Mouse (Mus musculus) MEL (cell line): Measurements from ENCODE around the gene Olfr49. TPM values are rescaled to one million over a fixed set of nuclear protein-coding genes. Genes with fewer than 3 reads are reported as not detected.
"Not testable (repeated sequence)": the region's sequence is repeated elsewhere in the genome, so short reads cannot be mapped to it uniquely, and the experiment has no call there.

Experiments
- DNase-seq: peaks from one replicate; pipeline ENCODE4 v3.0.0; 2011; ENCODE audit warnings: low read depth, low spot score
- H3K27ac ChIP-seq: 2 replicates; pipeline ENCODE4 v1.5.1; 2012; ENCODE audit warnings: low read depth, mild to moderate bottlenecking, control low read depth, low read length, moderate library complexity; ENCODE audit not compliant: control insufficient read depth
- H3K27me3 ChIP-seq, 2 experiments: fragments of 150-350 bp in 1 of 2; sonication (generic) in 1 of 2; 2 replicates each; pipeline ENCODE4 v1.6.1; 2012; ENCODE audit warnings: low read length in 2 of 2, mild to moderate bottlenecking in 2 of 2, improper control_type of control experiment in 1 of 2, moderate library complexity in 1 of 2; ENCODE audit not compliant: insufficient read depth in 2 of 2, control insufficient read depth in 1 of 2
- H3K36me3 ChIP-seq, 2 experiments: 2 replicates each; pipeline ENCODE4 v1.6.1; 2012 to 2014; ENCODE audit warnings: low read length in 2 of 2, improper control_type of control experiment in 1 of 2, inconsistent platforms in 1 of 2, mild to moderate bottlenecking in 1 of 2; ENCODE audit not compliant: insufficient read depth in 2 of 2, control insufficient read depth in 1 of 2
- H3K4me1 ChIP-seq, 2 experiments: fragments of 150-350 bp in 1 of 2; sonication (generic) in 1 of 2; 2 replicates each; pipeline ENCODE4 v1.6.1; 2012; ENCODE audit warnings: low read length in 2 of 2, improper control_type of control experiment in 1 of 2, mild to moderate bottlenecking in 1 of 2; ENCODE audit not compliant: insufficient read depth in 2 of 2, control insufficient read depth in 1 of 2
- H3K4me3 ChIP-seq, 2 experiments: fragments of 150-350 bp in 1 of 2; sonication (generic) in 1 of 2; 2 replicates each; pipeline ENCODE4 v1.5.1; 2012; ENCODE audit warnings: low read depth in 2 of 2, low read length in 2 of 2, mild to moderate bottlenecking in 2 of 2, moderate library complexity in 2 of 2, control low read depth in 1 of 2, improper control_type of control experiment in 1 of 2; ENCODE audit not compliant: control insufficient read depth in 1 of 2, insufficient read depth in 1 of 2
- H3K79me2 ChIP-seq: 2 replicates; pipeline ENCODE4 v1.6.1; 2012; ENCODE audit warnings: mild to moderate bottlenecking, low read length, moderate library complexity; ENCODE audit not compliant: control insufficient read depth, poor library complexity, insufficient read depth
- H3K9ac ChIP-seq: 2 replicates; pipeline ENCODE4 v1.6.1; 2012; ENCODE audit warnings: low read depth, mild to moderate bottlenecking, control low read depth, low read length, moderate library complexity; ENCODE audit not compliant: control insufficient read depth, poor library complexity, severe bottlenecking
- H3K9me3 ChIP-seq: fragments of 150-350 bp; sonication (generic); replicated peaks from 2 replicates; pipeline ENCODE4 v1.6.1; 2012; ENCODE audit warnings: mild to moderate bottlenecking, low read length, improper control_type of control experiment, moderate library complexity; ENCODE audit not compliant: insufficient read depth
- CHD1 ChIP-seq: IDR thresholded peaks from 2 replicates; pipeline ENCODE4 v1.6.1; 2012; ENCODE audit warnings: low read depth, mild to moderate bottlenecking, inconsistent platforms, low read length, improper control_type of control experiment
- CHD2 ChIP-seq: IDR thresholded peaks from 2 replicates; pipeline ENCODE4 v1.6.1; 2011; ENCODE audit warnings: low read length, improper control_type of control experiment
- E2F4 ChIP-seq: IDR thresholded peaks from 2 replicates; pipeline ENCODE4 v1.6.1; 2011; ENCODE audit warnings: low read depth, low read length, improper control_type of control experiment, borderline replicate concordance
- JUND ChIP-seq: IDR thresholded peaks from 2 replicates; pipeline ENCODE4 v1.6.1; 2011; ENCODE audit warnings: low read depth, mild to moderate bottlenecking, improper control_type of control experiment, low read length
- MEF2A ChIP-seq: IDR thresholded peaks from 2 replicates; pipeline ENCODE4 v1.6.1; 2014; ENCODE audit warnings: low read depth, mild to moderate bottlenecking, inconsistent platforms, low read length, improper control_type of control experiment; ENCODE audit not compliant: poor library complexity, insufficient replicate concordance, severe bottlenecking; ENCODE audit errors: extremely low read depth
- MXI1 ChIP-seq: IDR thresholded peaks from 2 replicates; pipeline ENCODE4 v1.6.1; 2011; ENCODE audit warnings: mild to moderate bottlenecking, low read depth, low read length, improper control_type of control experiment
- MYB ChIP-seq: IDR thresholded peaks from 2 replicates; pipeline ENCODE4 v1.6.1; 2011; ENCODE audit warnings: mild to moderate bottlenecking, low read depth, low read length, improper control_type of control experiment
- MYC ChIP-seq: IDR thresholded peaks from 2 replicates; pipeline ENCODE4 v1.6.1; 2011; ENCODE audit warnings: low read depth, mild to moderate bottlenecking, low read length, improper control_type of control experiment, moderate library complexity
- NELFE ChIP-seq: IDR thresholded peaks from 2 replicates; pipeline ENCODE4 v1.6.1; 2011; ENCODE audit warnings: low read depth, low read length, improper control_type of control experiment
- NRF1 ChIP-seq: IDR thresholded peaks from 2 replicates; pipeline ENCODE4 v1.6.1; 2014; ENCODE audit warnings: low read depth, mild to moderate bottlenecking, inconsistent platforms, low read length, improper control_type of control experiment, moderate library complexity; ENCODE audit not compliant: poor library complexity, insufficient read depth, severe bottlenecking
- POLR2A ChIP-seq, 2 experiments: IDR thresholded peaks; 2 replicates each; pipeline ENCODE4 v1.6.1; 2011 to 2012; ENCODE audit warnings: low read length in 2 of 2, mild to moderate bottlenecking in 2 of 2, control low read depth in 1 of 2, improper control_type of control experiment in 1 of 2, low read depth in 1 of 2, moderate library complexity in 1 of 2; ENCODE audit not compliant: control insufficient read depth in 1 of 2, insufficient read depth in 1 of 2, poor library complexity in 1 of 2
- RAD21 ChIP-seq: IDR thresholded peaks from 2 replicates; pipeline ENCODE4 v1.6.1; 2011; ENCODE audit warnings: mild to moderate bottlenecking, low read depth, low read length, improper control_type of control experiment
- RCOR1 ChIP-seq: IDR thresholded peaks from 2 replicates; pipeline ENCODE4 v1.6.1; 2012; ENCODE audit warnings: low read depth, mild to moderate bottlenecking, inconsistent platforms, low read length, improper control_type of control experiment
- SIN3A ChIP-seq: IDR thresholded peaks from 2 replicates; pipeline ENCODE4 v1.6.1; 2012; ENCODE audit warnings: low read length, improper control_type of control experiment, inconsistent platforms
- SMC3 ChIP-seq: IDR thresholded peaks from 2 replicates; pipeline ENCODE4 v1.6.1; 2011; ENCODE audit warnings: low read depth, low read length, improper control_type of control experiment
- UBTF ChIP-seq: IDR thresholded peaks from 2 replicates; pipeline ENCODE4 v1.6.1; 2012; ENCODE audit warnings: low read depth, mild to moderate bottlenecking, inconsistent platforms, low read length, improper control_type of control experiment, moderate library complexity, borderline replicate concordance; ENCODE audit not compliant: insufficient read depth
- USF1 ChIP-seq: IDR thresholded peaks from 2 replicates; pipeline ENCODE4 v1.6.1; 2014; ENCODE audit warnings: low read depth, mild to moderate bottlenecking, inconsistent platforms, low read length, improper control_type of control experiment, moderate library complexity
- ZKSCAN1 ChIP-seq: IDR thresholded peaks from 2 replicates; pipeline ENCODE4 v1.6.1; 2012; ENCODE audit warnings: low read depth, mild to moderate bottlenecking, inconsistent platforms, low read length, improper control_type of control experiment, moderate library complexity
- ZMIZ1 ChIP-seq: IDR thresholded peaks from 2 replicates; pipeline ENCODE4 v1.6.1; 2012; ENCODE audit warnings: low read depth, mild to moderate bottlenecking, inconsistent platforms, low read length, improper control_type of control experiment, moderate library complexity
- polyA plus RNA-seq, 2 experiments: library from polyadenylated mRNA; stranded (reverse) in 1 of 2; unstranded in 1 of 2; fragments of >175 nt in 1 of 2; fragments of >200 nt in 1 of 2; gene quantifications; 2 replicates each; pipeline versions ENCODE4 v1.2.1 to v1.2.4; 2012; ENCODE audit warnings: low replicate concordance in 2 of 2, low read depth in 1 of 2; ENCODE audit not compliant: insufficient read length in 2 of 2, insufficient read depth in 1 of 2, missing spikeins in 1 of 2
- total RNA-seq: library from RNA; depleted of rRNA; stranded (reverse); fragments of 300-350 nt; gene quantifications from 2 replicates; pipeline ENCODE4 v1.2.3, GENCODE M21; 2012

Gene Olfr49
- total and polyA plus RNA-seq, 3 experiments = not detected

DNA sequence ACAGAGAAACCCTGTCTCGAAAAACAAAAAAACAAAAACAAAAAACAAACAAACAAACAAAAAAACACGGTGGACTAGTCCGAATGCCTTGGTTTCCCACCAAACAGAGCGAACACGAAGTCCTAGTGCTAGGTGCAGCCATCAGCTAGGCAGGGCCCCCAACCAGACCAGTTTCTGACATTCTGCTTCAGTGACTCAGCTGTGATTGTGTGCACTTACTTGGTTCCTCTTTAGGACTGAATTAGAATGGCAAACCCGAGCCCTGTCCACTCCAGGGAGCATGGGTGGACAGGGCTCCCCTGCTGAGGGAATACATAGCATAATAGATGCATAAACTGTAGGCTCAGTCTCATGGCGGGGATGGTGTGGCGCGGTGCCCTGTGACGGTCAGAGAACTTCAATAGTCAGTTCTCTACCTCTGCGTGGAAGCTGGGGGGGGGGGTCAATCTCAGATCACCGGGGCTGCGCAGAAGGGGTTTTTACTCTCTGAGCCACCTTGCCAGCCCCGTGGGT, 54.0 kb downstream of the Olfr49 start:
- H3K4me1 ChIP-seq = peaks cover 6 to 9% of the 10 kb centered on the region in 2 experiments
- H3K9ac ChIP-seq = no peak overlapping the region
- DNase-seq = no peak

DNA sequence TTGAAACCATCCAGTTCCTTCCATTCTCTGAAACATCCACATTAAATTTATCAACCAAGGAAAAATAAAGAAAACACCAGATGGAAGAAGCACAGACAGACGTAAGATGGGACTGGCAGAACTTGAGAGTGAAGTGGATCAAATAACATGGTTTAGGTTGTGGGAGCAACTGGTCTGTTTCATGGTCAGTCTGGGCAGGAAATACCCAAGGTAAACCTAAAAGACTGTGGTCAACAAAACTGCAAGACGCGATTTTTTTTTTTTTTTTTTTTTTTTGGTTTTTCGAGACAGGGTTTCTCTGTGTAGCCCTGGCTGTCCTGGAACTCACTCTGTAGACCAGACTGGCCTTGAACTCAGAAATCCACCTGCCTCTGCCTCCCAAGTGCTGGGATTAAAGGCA, 54.9 kb downstream of the Olfr49 start:
- not testable (repeated sequence) for H3K4me1 ChIP-seq, H3K27ac ChIP-seq, H3K79me2 ChIP-seq

More for the DNA sequence above, 54.0 kb downstream of the Olfr49 start:
- no peak overlapping the region for H3K4me3 ChIP-seq
- no peaks in the 10 kb centered on the region for H3K79me2 ChIP-seq
- no peaks in the 10 kb centered on the region for H3K9me3 ChIP-seq
- TF ChIP-seq SMC3 (no peak), ZKSCAN1 (no peak), MXI1 (no peak), E2F4 (no peak), CHD1 (no peak), MEF2A (no peak), MYB (no peak), ZMIZ1 (no peak), USF1 (no peak), UBTF (no peak), MYC (no peak), NELFE (no peak), POLR2A (IDR thresholded peaks at IDR 0.05; ENCODE audit: control insufficient read depth in 1 of 2, insufficient read depth in 1 of 2, low read depth in 1 of 2, low read length in 2 of 2, poor library complexity in 1 of 2) (no peak), RAD21 (no peak), RCOR1 (no peak), SIN3A (no peak), CHD2 (no peak), JUND (no peak), NRF1 (no peak)
- H3K27ac ChIP-seq = no peak overlapping the region
- no peaks in the 10 kb centered on the region for H3K27me3 ChIP-seq
- peaks cover 0 to 7% of the 10 kb centered on the region in 2 experiments; a peak in 2 of 4 replicates for H3K36me3 ChIP-seq

More for the DNA sequence above, 54.9 kb downstream of the Olfr49 start:
- not testable (repeated sequence) for H3K4me3 ChIP-seq, H3K9me3 ChIP-seq, H3K27me3 ChIP-seq, DNase-seq, H3K9ac ChIP-seq, H3K36me3 ChIP-seq
